Mouse (Mus musculus) heart, adult 18-20 months (tissue): Measurements from ENCODE around the gene Micall2. TPM values are rescaled to one million over a fixed set of nuclear protein-coding genes. Genes with fewer than 3 reads are reported as not detected.

ENCODE experiments used
- DNase-seq, 2 experiments: peaks; one replicate each; pipeline ENCODE4 v3.0.0; 2021 to 2022; ENCODE audit warnings: mixed read lengths in 1 of 2
- microRNA-seq, 2 experiments: library from miRNA; unstranded; fragments of <30 nt; microRNA quantifications; one replicate each; pipeline ENCODE4 v1.2.0; 2022
- total RNA-seq, 2 experiments: library from RNA; stranded (reverse); gene quantifications; 2 replicates each; pipeline ENCODE4 v1.2.3; 2021

Gene Micall2
- total RNA-seq, 2 experiments from 2014 or later: 1.2 to 2.1 TPM

- DNase-seq: no peak
These were observed 54.1 kb downstream of the Micall2 start for GRCm38 (mm10) chr5:139681832-139682630.

- no peak for DNase-seq
These were observed 60.5 kb downstream of the Micall2 start for GRCm38 (mm10) chr5:139675707-139675967.

- no peak for DNase-seq
These were observed 61.0 kb downstream of the Micall2 start for GRCm38 (mm10) chr5:139674940-139675706.

- DNase-seq: no peak
These were observed 66.8 kb downstream of the Micall2 start for GRCm38 (mm10) chr5:139669380-139669779.

GRCm38 (mm10) chr5:139668494-139668893 is 67.6 kb downstream of the Micall2 start:
- DNase-seq: peak; percentile 50 to 75

- DNase-seq: no peak
These were observed 69.6 kb downstream of the Micall2 start for GRCm38 (mm10) chr5:139666496-139666895.

- no peak for DNase-seq
These were observed 70.8 kb downstream of the Micall2 start for GRCm38 (mm10) chr5:139665375-139665774.

GRCm38 (mm10) chr5:139661713-139662112 is 74.4 kb downstream of the Micall2 start:
- DNase-seq: no peak

- no peak for DNase-seq
These were observed 76.8 kb downstream of the Micall2 start for GRCm38 (mm10) chr5:139659307-139659706.

- no peak for DNase-seq
These were observed 77.3 kb downstream of the Micall2 start for GRCm38 (mm10) chr5:139658865-139659264.

- no peak for DNase-seq
These were observed 78.1 kb downstream of the Micall2 start for GRCm38 (mm10) chr5:139657959-139658602.

Small RNA genes within 50 kb of the gene (microRNA-seq; reads per million reads assigned to microRNA genes)
- gene Mir7037: 0 to 0.27 reads per million in 2 experiments

Other genes starting within 250 kb of the Micall2 start
- not detected for gene Uncx, start 192.8 kb downstream of the Micall2 start, total RNA-seq
- gene Ints1, start 39.3 kb upstream of the Micall2 start, total RNA-seq: 10 to 100 TPM; 37.7 to 39.5 TPM
- gene Mafk, start 55.2 kb upstream of the Micall2 start, total RNA-seq: 10 to 100 TPM; 37.3 to 39.7 TPM
- under 1 TPM; 0.21 to 0.60 TPM for gene Tmem184a, start 83.6 kb upstream of the Micall2 start, total RNA-seq
- gene Gm26938, start 90.1 kb upstream of the Micall2 start, total RNA-seq: not detected
- gene Psmg3, start 90.5 kb upstream of the Micall2 start, total RNA-seq: 10 to 100 TPM in 1 of 2 experiments, 1 to 10 TPM in 1; 8.1 to 10.1 TPM
- gene Elfn1, start 171.6 kb upstream of the Micall2 start, total RNA-seq: under 1 TPM in 1 of 2 experiments, not detected in 1; 0.10 TPM